Mouse (Mus musculus) ES-E14 (cell line): ENCODE results near the gene Kdm4a.

Experiments
- CHD2 ChIP-seq: IDR thresholded peaks from 2 replicates; pipeline ENCODE4 v1.6.1; 2014; ENCODE audit warnings: mild to moderate bottlenecking, low read depth, low read length, inconsistent platforms
- HCFC1 ChIP-seq: IDR thresholded peaks from 2 replicates; pipeline ENCODE4 v1.6.1; 2012; ENCODE audit warnings: low read length, inconsistent platforms, borderline replicate concordance; ENCODE audit not compliant: insufficient read depth
- MAFK ChIP-seq: IDR thresholded peaks from 2 replicates; pipeline ENCODE4 v1.6.1; 2014; ENCODE audit warnings: mild to moderate bottlenecking, low read depth, low read length, inconsistent platforms; ENCODE audit not compliant: insufficient read depth
- ZC3H11A ChIP-seq: IDR thresholded peaks from 2 replicates; pipeline ENCODE4 v1.6.1; 2012; ENCODE audit warnings: low read depth, mild to moderate bottlenecking, inconsistent platforms, low read length, borderline replicate concordance
- ZNF384 ChIP-seq: IDR thresholded peaks from 2 replicates; pipeline ENCODE4 v1.6.1; 2012; ENCODE audit warnings: low read depth, low read length, inconsistent platforms

GRCm38 (mm10) chr4:118218521-118218920, 38.7 kb upstream of the Kdm4a start:
- TF ChIP-seq CHD2, result no peak
- TF ChIP-seq HCFC1, result no peak
- no peak for TF ChIP-seq ZC3H11A
- TF ChIP-seq MAFK, result no peak
- TF ChIP-seq ZNF384, result no peak
